Mouse (Mus musculus): Measurements from ENCODE around the gene Nacc1. TPM values are rescaled to one million over a fixed set of nuclear protein-coding genes. Genes with fewer than 3 reads are reported as not detected.

The Nacc1 gene
- polyA plus RNA-seq, 1 experiment from 2014 or later, result 33.8 TPM

DNA sequence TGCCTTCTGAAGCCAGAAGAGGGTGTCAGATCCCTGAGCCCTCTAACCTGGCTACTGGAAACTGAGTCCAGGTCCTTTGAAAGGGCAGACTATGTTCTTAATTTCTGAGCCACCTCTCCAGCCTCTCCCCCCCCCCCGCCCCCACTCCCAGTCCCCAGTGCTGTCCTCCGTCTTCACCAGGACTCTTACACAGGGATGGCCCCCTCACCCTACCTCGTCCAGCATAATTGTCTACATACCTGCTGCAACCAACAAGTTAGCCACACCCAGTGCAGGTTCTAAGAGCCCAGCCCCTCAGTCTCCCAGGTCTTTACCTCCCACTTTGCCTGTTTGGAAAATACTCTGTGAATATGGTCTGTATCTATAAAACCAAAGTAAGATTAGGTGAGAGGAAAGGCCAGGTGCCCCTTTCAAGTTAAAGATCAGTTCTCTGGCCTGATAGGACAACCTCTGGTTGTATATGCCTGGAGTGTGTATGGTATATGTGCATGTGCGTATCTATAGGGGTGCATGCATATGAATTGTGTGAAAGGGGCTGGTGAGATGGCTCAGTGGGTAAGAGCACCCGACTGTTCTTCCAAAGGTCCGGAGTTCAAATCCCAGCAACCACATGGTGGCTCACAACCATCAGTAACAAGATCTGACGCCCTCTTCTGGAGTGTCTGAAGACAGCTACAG, 46.9 kb downstream of the Nacc1 start:
- no peak overlapping the region for H3K9ac ChIP-seq
- no peak for ATAC-seq (ENCODE audit: insufficient read depth)
- WGBS, result 61% methylated on average over 7 of the region's 7 CpGs
- H3K27ac ChIP-seq (ENCODE audit: low read depth), result no peak overlapping the region
- no peak overlapping the region for H3K4me3 ChIP-seq (ENCODE audit: low read depth, low read length)
- no peak for DNase-seq
- no peaks in the 10 kb centered on the region for H3K36me3 ChIP-seq (ENCODE audit: insufficient read depth)
- no peaks in the 10 kb centered on the region for H3K27me3 ChIP-seq (ENCODE audit: insufficient read depth, low read length)
- no peak for TF ChIP-seq CTCF (IDR thresholded peaks at IDR 0.05; ENCODE audit: low read depth)
- peaks cover 5% of the 10 kb centered on the region; the same call in 1 of the 2 replicates for H3K4me1 ChIP-seq (ENCODE audit: insufficient read depth)
- H3K9me3 ChIP-seq (ENCODE audit: low read depth, low read length), result no peaks in the 10 kb centered on the region
- peak overlapping the region; percentile 81 for H3K4me2 ChIP-seq

DNA sequence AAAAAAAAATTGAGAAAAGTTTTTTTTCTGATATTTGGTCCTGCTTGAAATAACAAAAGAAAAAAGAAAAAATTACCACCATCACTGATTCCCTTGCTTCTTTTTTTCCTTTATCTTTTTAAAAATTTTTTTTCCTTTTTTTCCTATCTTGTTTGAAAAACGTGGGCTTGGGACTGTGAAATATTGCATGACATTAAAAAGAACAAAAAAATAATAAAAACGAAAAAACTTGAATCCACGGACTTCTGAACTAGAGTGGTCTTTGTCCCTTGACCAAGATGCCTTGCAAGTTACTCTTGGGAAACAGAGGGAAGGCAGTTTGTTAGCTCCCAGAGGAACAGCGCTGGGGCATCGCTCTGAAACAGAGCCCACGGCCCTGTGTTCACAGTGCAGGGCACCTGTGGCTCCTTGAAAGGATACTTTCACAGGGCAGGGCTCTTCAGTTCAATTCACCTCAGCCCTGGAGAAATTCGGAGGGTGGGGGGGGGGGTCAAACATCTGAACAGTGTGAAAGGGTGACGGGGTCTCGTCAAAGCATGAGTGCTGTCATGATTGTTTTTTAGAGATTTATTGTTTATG, 47.6 kb downstream of the Nacc1 start:
- no peak overlapping the region for H3K27ac ChIP-seq (ENCODE audit: low read depth)
- ATAC-seq (ENCODE audit: insufficient read depth), result no peak
- no peaks in the 10 kb centered on the region for H3K36me3 ChIP-seq (ENCODE audit: insufficient read depth)
- 23% methylated on average over 9 of the region's 9 CpGs for WGBS
- peak overlapping the region; percentile 81 for H3K4me2 ChIP-seq
- H3K27me3 ChIP-seq (ENCODE audit: insufficient read depth, low read length), result no peaks in the 10 kb centered on the region
- H3K4me1 ChIP-seq (ENCODE audit: insufficient read depth), result peaks cover 5% of the 10 kb centered on the region; the same call in 1 of the 2 replicates
- peak overlapping the region; percentile 42 for H3K9ac ChIP-seq
- no peak for TF ChIP-seq CTCF (IDR thresholded peaks at IDR 0.05; ENCODE audit: low read depth)
- no peak for DNase-seq
- H3K9me3 ChIP-seq (ENCODE audit: low read depth, low read length), result no peaks in the 10 kb centered on the region
- peak overlapping the region; percentile 53 for H3K4me3 ChIP-seq (ENCODE audit: low read depth, low read length)

DNA sequence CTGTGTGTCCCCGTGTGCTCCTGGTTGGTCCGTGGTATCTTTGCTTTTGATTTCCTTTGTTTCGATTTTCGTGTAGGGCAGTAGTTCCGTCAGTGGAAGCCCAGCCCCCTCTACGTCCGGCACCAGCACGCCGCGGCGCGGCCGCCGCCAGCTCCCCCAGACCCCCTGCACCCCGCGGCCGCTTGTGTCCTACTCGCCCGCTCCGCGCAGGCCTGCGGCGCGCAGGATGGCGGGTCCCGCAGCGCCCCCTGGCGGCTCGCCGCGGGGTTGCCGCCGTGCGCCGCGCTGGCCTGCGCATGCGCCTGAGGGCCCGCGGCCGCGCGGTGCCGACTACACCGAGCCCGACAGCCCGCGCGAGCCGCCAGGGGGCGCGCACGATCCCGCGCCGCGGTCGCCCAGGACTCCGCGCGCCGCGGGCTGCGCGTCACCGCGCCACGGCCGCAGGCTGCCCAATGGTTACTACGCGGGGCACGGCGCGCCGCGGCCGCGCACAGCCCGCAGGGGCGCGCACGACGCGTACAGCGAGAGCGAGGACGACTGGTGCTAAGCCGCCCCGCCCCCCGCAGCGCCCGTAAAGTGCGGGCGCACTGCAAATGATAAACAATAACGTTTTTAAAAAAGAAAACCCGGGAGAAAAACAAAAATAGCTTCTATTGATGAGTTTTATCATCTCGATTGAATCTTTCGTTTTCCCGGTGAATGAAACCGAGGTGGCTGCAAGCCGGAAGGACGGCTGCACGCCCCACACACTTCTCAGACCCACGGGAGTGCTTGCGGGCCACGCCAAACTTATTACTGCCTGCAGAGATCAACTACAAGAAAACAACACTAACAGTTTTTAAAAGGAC, 48.3 kb downstream of the Nacc1 start:
- under 1% methylated on average over 106 of the region's 106 CpGs for WGBS
- H3K4me2 ChIP-seq, result peak overlapping the region; percentile 81
- H3K4me1 ChIP-seq (ENCODE audit: insufficient read depth), result peaks cover 5% of the 10 kb centered on the region; the same call in 1 of the 2 replicates
- TF ChIP-seq CTCF (IDR thresholded peaks at IDR 0.05; ENCODE audit: low read depth), result peak; percentile 24; the same call in 1 of the 2 replicates
- ATAC-seq (ENCODE audit: insufficient read depth) (peak; percentile 93), DNase-seq (peak; percentile 99)
- peak overlapping the region; percentile 76 for H3K9ac ChIP-seq
- H3K4me3 ChIP-seq (ENCODE audit: low read depth, low read length), result peak overlapping the region; percentile 53
- no peaks in the 10 kb centered on the region for H3K27me3 ChIP-seq (ENCODE audit: insufficient read depth, low read length)
- H3K36me3 ChIP-seq (ENCODE audit: insufficient read depth), result no peaks in the 10 kb centered on the region
- H3K9me3 ChIP-seq (ENCODE audit: low read depth, low read length), result no peaks in the 10 kb centered on the region
- H3K27ac ChIP-seq (ENCODE audit: low read depth), result peak overlapping the region; percentile 94

DNA sequence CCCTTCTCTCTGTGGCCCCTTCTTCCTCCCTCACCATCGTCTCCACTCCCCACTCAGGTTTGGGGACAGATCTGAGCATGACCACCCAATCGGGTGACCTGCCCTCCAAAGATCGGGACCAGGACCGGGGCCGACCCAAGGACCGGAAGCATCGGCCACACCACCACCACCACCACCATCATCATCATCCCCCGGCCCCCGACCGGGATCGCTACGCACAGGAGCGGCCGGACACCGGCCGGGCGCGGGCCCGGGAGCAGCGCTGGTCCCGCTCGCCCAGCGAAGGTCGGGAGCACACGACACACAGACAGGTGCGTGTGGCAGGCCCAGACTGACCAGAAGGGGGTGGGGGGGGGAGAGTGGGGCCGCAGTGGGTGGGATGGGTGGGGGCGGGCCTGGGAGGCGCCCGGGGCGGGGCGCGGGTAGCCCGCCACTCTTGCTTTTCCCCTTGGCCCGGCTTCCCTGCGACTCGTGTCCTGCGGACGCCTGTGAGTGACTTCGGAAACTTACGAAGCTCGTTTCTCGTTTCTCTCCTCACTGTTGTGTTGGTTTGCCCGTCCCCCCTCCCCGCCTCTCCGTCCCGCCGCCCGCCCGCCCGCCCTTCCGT, 49.0 kb downstream of the Nacc1 start:
- no peaks in the 10 kb centered on the region for H3K9me3 ChIP-seq (ENCODE audit: low read depth, low read length)
- H3K4me3 ChIP-seq (ENCODE audit: low read depth, low read length), result peak overlapping the region; percentile 53
- H3K36me3 ChIP-seq (ENCODE audit: insufficient read depth), result no peaks in the 10 kb centered on the region
- H3K9ac ChIP-seq, result peak overlapping the region; percentile 76
- H3K4me1 ChIP-seq (ENCODE audit: insufficient read depth), result peaks cover 5% of the 10 kb centered on the region; the same call in 1 of the 2 replicates
- H3K4me2 ChIP-seq, result peak overlapping the region; percentile 81
- under 1% methylated on average over 49 of the region's 52 CpGs for WGBS
- peak overlapping the region; percentile 94 for H3K27ac ChIP-seq (ENCODE audit: low read depth)
- DNase-seq, result peak; percentile 75
- peak; percentile 52 for ATAC-seq (ENCODE audit: insufficient read depth)
- H3K27me3 ChIP-seq (ENCODE audit: insufficient read depth, low read length), result no peaks in the 10 kb centered on the region
- TF ChIP-seq CTCF (IDR thresholded peaks at IDR 0.05; ENCODE audit: low read depth), result no peak

DNA sequence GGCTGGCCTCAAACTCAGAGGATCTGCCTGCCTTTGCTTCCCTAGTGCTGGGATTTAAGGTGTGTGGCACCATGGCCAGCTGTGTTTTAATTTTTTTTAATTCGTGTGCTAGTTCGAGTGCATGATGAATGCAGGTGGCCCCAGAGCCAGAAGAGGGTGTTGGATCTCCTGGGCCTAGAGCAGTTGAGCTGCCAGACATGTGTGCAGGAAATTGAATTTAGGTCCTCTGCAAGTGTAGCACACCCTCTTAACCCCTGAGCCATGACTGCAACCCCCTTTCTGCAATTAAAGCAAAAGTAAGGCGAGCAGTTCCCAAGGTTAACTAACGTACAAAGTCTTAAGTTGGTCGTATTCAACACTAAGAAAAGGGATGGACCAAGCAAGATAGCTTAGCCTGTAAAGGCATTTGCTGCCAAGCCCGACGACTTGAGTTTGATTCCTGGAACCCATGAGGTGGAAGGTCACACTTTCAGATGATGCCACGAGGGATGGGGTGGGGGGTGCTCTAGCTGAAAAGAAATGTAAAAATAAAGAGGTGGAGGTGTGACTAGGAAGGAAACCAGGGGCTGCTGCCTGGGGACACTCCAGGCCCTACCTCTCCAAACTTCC, 49.6 kb downstream of the Nacc1 start:
- Histone ChIP-seq H3K9me3 (ENCODE audit: low read depth, low read length) (no peaks in the 10 kb centered on the region), H3K9ac (peak overlapping the region; percentile 76), H3K27ac (ENCODE audit: low read depth) (peak overlapping the region; percentile 94; the same call in 1 of the 2 replicates), H3K4me1 (ENCODE audit: insufficient read depth) (peaks cover 5% of the 10 kb centered on the region; the same call in 1 of the 2 replicates), H3K27me3 (ENCODE audit: insufficient read depth, low read length) (no peaks in the 10 kb centered on the region), H3K4me2 (peak overlapping the region; percentile 81), H3K4me3 (ENCODE audit: low read depth, low read length) (peak overlapping the region; percentile 53), H3K36me3 (ENCODE audit: insufficient read depth) (no peaks in the 10 kb centered on the region)
- ATAC-seq (ENCODE audit: insufficient read depth) (no peak), DNase-seq (no peak)
- WGBS, result 29% methylated on average over 8 of the region's 8 CpGs
- TF ChIP-seq CTCF (IDR thresholded peaks at IDR 0.05; ENCODE audit: low read depth), result no peak

DNA sequence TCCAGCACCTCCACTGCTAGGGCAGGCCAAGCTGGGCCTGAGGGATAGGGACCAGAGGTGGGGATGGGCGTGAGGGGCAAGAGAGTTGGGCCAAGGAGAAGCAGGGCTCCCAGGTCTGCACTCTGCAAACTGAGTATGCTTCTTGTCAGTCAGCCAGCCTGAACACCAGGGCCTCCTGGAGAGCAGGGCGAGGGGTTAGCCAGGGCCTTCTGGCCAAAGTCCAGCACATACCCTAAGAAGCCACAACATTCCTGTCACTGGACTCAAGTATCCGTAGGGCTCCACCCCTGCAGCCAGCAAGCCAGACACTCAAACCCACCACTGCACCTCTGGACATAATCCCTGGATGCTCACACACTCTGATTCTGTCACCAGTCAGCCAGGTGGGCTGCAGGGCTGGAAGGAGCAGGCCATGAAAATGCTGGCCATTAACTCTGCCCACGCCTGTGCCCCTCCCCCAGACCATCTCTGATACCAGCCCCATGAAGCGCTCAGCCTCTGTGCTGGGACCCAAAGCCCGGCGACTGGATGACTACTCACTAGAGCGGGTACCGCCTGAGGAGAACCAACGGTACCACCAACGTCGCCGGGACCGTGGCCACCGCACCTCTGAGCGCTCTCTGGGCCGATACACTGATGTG, 51.5 kb downstream of the Nacc1 start:
- Histone ChIP-seq H3K27ac (ENCODE audit: low read depth) (no peak overlapping the region; the same call in 1 of the 2 replicates), H3K9ac (no peak overlapping the region), H3K36me3 (ENCODE audit: insufficient read depth) (no peaks in the 10 kb centered on the region), H3K27me3 (ENCODE audit: insufficient read depth, low read length) (no peaks in the 10 kb centered on the region), H3K4me3 (ENCODE audit: low read depth, low read length) (no peak overlapping the region), H3K4me1 (ENCODE audit: insufficient read depth) (peaks cover 5% of the 10 kb centered on the region; the same call in 1 of the 2 replicates), H3K4me2 (no peak overlapping the region), H3K9me3 (ENCODE audit: low read depth, low read length) (no peaks in the 10 kb centered on the region)
- DNase-seq (peak; percentile 51), ATAC-seq (ENCODE audit: insufficient read depth) (no peak)
- no peak for TF ChIP-seq CTCF (IDR thresholded peaks at IDR 0.05; ENCODE audit: low read depth)
- 80% methylated on average over 17 of the region's 17 CpGs for WGBS

Data from lung, embryonic 14.5 days (tissue).